Mouse (Mus musculus) embryonic facial prominence, embryonic 14.5 days (tissue): ENCODE measurements around the gene Commd1. TPM values are rescaled to one million over a fixed set of nuclear protein-coding genes. Genes with fewer than 3 reads are reported as not detected.

Source experiments
- ATAC-seq: fragments of 200-750 bp; cut with Nextera tagmentation; 2 replicates; pipeline ENCODE4 v1.8.0; 2017; ENCODE audit warnings: low read depth, moderate number of reproducible peaks, moderate TSS enrichment
- DNase-seq: peaks from one replicate; pipeline ENCODE4 v3.0.0-alpha.2; 2015; ENCODE audit warnings: low spot score
- H3K27ac ChIP-seq: fragments of 300-500 bp; sonication (generic); replicated peaks from 2 replicates; pipeline ENCODE4 v1.5.1; 2014; ENCODE audit warnings: low read depth, mild to moderate bottlenecking, low read length, moderate library complexity
- H3K27me3 ChIP-seq: fragments of 300-500 bp; sonication (generic); replicated peaks from 2 replicates; pipeline ENCODE4 v1.6.1; 2014; ENCODE audit warnings: low read length; ENCODE audit not compliant: control insufficient read depth, insufficient read depth
- H3K36me3 ChIP-seq: fragments of 300-500 bp; sonication (generic); 2 replicates; pipeline ENCODE4 v1.6.1; 2014; ENCODE audit warnings: low read length, mixed read lengths; ENCODE audit not compliant: control insufficient read depth, insufficient read depth
- H3K4me1 ChIP-seq: fragments of 300-500 bp; sonication (generic); 2 replicates; pipeline ENCODE4 v1.6.1; 2014; ENCODE audit warnings: antibody characterized with exemption, low read length; ENCODE audit not compliant: control insufficient read depth, insufficient read depth
- H3K4me2 ChIP-seq: fragments of 300-500 bp; sonication (generic); 2 replicates; pipeline ENCODE4 v1.6.1; 2014; ENCODE audit warnings: low read depth, mild to moderate bottlenecking, low read length, moderate library complexity, mixed read lengths
- H3K4me3 ChIP-seq: fragments of 300-500 bp; sonication (generic); 2 replicates; pipeline ENCODE4 v1.5.1; 2014; ENCODE audit warnings: low read depth, mild to moderate bottlenecking, low read length
- H3K9ac ChIP-seq: fragments of 300-500 bp; sonication (generic); 2 replicates; pipeline ENCODE4 v1.6.1; 2014; ENCODE audit warnings: low read depth, mild to moderate bottlenecking, low read length, moderate library complexity, mixed read lengths
- H3K9me3 ChIP-seq: fragments of 300-500 bp; sonication (generic); 2 replicates; pipeline ENCODE4 v1.6.1; 2016; ENCODE audit warnings: low read length; ENCODE audit not compliant: control insufficient read depth
- WGBS: fragments of 180-500 bp; shearing (Covaris S2); extraction: QIAGEN DNeasy Blood & Tissue Kit; methylation state at CpG from one replicate; pipeline ENCODE4 v1.1.7; 2014; 5-methylcytosine and 5-hydroxymethylcytosine counted together
- polyA plus RNA-seq: library from polyadenylated mRNA; unstranded; fragments of >200 nt; fragmentation: Nextera tagmentation; extraction: Ambion mirVana; gene quantifications from 2 replicates; pipeline ENCODE4 v1.2.1, GENCODE M21; 2014

The Commd1 gene
- polyA plus RNA-seq, 1 experiment from 2014 or later: 376 TPM

GRCm38 (mm10) chr11:22847732-22848648 lies 134.2 kb downstream of the Commd1 start:
- no peak overlapping the region for H3K9ac ChIP-seq
- H3K27ac ChIP-seq: no peak overlapping the region
- H3K4me2 ChIP-seq: no peak overlapping the region
- no peaks in the 10 kb centered on the region for H3K9me3 ChIP-seq
- WGBS: 60% methylated on average over 8 of the region's 8 CpGs
- ATAC-seq (no peak), DNase-seq (no peak)
- no peaks in the 10 kb centered on the region for H3K36me3 ChIP-seq
- no peaks in the 10 kb centered on the region for H3K27me3 ChIP-seq
- H3K4me3 ChIP-seq: no peak overlapping the region
- peaks cover 12% of the 10 kb centered on the region for H3K4me1 ChIP-seq

GRCm38 (mm10) chr11:22846960-22847731 lies 135.0 kb downstream of the Commd1 start:
- Histone ChIP-seq H3K36me3 (no peaks in the 10 kb centered on the region), H3K27ac (no peak overlapping the region), H3K4me1 (peaks cover 12% of the 10 kb centered on the region), H3K4me3 (no peak overlapping the region), H3K27me3 (no peaks in the 10 kb centered on the region), H3K9me3 (no peaks in the 10 kb centered on the region), H3K9ac (no peak overlapping the region), H3K4me2 (no peak overlapping the region)
- no peak for DNase-seq
- ATAC-seq: no peak
- WGBS: 66% methylated on average over 8 of the region's 8 CpGs

Other genes with a start within 250 kb of the Commd1 start
- 6.4 and 9.2 TPM in 2 replicates for gene B3gnt2, start 121.4 kb downstream of the Commd1 start, polyA plus RNA-seq
- gene Zrsr1, start 10.4 kb downstream of the Commd1 start, polyA plus RNA-seq: 3.5 and 3.8 TPM in 2 replicates
- gene Gm28048, start 292 bp downstream of the Commd1 start, polyA plus RNA-seq: 13.6 and 15.0 TPM in 2 replicates
- gene Cct4, start 8.1 kb upstream of the Commd1 start, polyA plus RNA-seq: 267 and 291 TPM in 2 replicates
- gene Fam161a, start 25.1 kb upstream of the Commd1 start, polyA plus RNA-seq: 6.7 and 11.8 TPM in 2 replicates